Mouse (Mus musculus): ENCODE results near the gene Gm9508. TPM values are rescaled to one million over a fixed set of nuclear protein-coding genes. Genes with fewer than 3 reads are reported as not detected.

The Gm9508 gene
- polyA plus RNA-seq (2012; rRNA removed; ENCODE audit: low replicate concordance) = not detected in 2 replicates

GRCm38 (mm10) chr10:77697133-77697532 is at the start of gene Gm9508:
Gm9508 (minus strand) TSS chr10:77697233.

GRCm38 (mm10) chr10:77741924-77742688 is 45.1 kb upstream of the Gm9508 start, which contains the start of gene Gm18596:
Gm18596 (minus strand) TSS chr10:77742638.

GRCm38 (mm10) chr10:77726186-77726585 is 29.2 kb upstream of the Gm9508 start, which contains the start of gene Gm10100:
Gm10100 (plus strand) TSS chr10:77726486.

GRCm38 (mm10) chr10:77720299-77720698 is 23.3 kb upstream of the Gm9508 start, which contains the start of gene Krtap12-1:
Krtap12-1 (plus strand) TSS chr10:77720599.

GRCm38 (mm10) chr10:77715507-77715906 is 18.5 kb upstream of the Gm9508 start, which contains the start of gene Gm10142:
Gm10142 (plus strand) TSS chr10:77715807.

GRCm38 (mm10) chr10:77711157-77711556 is 14.1 kb upstream of the Gm9508 start, which contains the start of gene Gm10024:
Gm10024 (plus strand) TSS chr10:77711457.

GRCm38 (mm10) chr10:77706326-77706725 is 9.3 kb upstream of the Gm9508 start, which contains the start of gene Gm10272:
Gm10272 (plus strand) TSS chr10:77706626.

GRCm38 (mm10) chr10:77690356-77690807 is 6.7 kb downstream of the Gm9508 start, which contains the start of gene Gm19402:
Gm19402 (minus strand) TSS chr10:77690757.

GRCm38 (mm10) chr10:77685895-77686664 is 11.0 kb downstream of the Gm9508 start, which contains the start of gene Tspear:
Tspear (plus strand) TSS chr10:77686569.

Other genes starting within 250 kb of the Gm9508 start
- 19.1 and 32.2 TPM in 2 replicates for gene Fam207a, start 181.4 kb downstream of the Gm9508 start, polyA plus RNA-seq (2012; rRNA removed; ENCODE audit: low replicate concordance)
- gene Itgb2, start 167.0 kb downstream of the Gm9508 start, polyA plus RNA-seq (2012; rRNA removed; ENCODE audit: low replicate concordance) = 24.9 and 35.8 TPM in 2 replicates
- 234 and 258 TPM in 2 replicates for gene Pttg1ip, start 115.5 kb downstream of the Gm9508 start, polyA plus RNA-seq (2012; rRNA removed; ENCODE audit: low replicate concordance)
- gene Sumo3, start 91.1 kb downstream of the Gm9508 start, polyA plus RNA-seq (2012; rRNA removed; ENCODE audit: low replicate concordance) = 253 and 352 TPM in 2 replicates
- 0.84 TPM in 1 of 2 replicates, not detected in the other for gene Gm49325, start 91.0 kb downstream of the Gm9508 start, polyA plus RNA-seq (2012; rRNA removed; ENCODE audit: low replicate concordance)
- gene Ube2g2, start 75.0 kb downstream of the Gm9508 start, polyA plus RNA-seq (2012; rRNA removed; ENCODE audit: low replicate concordance) = 60.5 and 66.2 TPM in 2 replicates
- gene Tspear, start 10.7 kb downstream of the Gm9508 start, polyA plus RNA-seq (2012; rRNA removed; ENCODE audit: low replicate concordance) = 1.1 TPM in 1 of 2 replicates, not detected in the other
- gene Gm19402, start 6.5 kb downstream of the Gm9508 start, polyA plus RNA-seq (2012; rRNA removed; ENCODE audit: low replicate concordance) = not detected in 2 replicates
- gene Gm10272, start 9.4 kb upstream of the Gm9508 start, polyA plus RNA-seq (2012; rRNA removed; ENCODE audit: low replicate concordance) = not detected in 2 replicates
- not detected in 2 replicates for gene Gm10024, start 14.2 kb upstream of the Gm9508 start, polyA plus RNA-seq (2012; rRNA removed; ENCODE audit: low replicate concordance)
- not detected in 2 replicates for gene Gm10142, start 18.6 kb upstream of the Gm9508 start, polyA plus RNA-seq (2012; rRNA removed; ENCODE audit: low replicate concordance)
- not detected in 2 replicates for gene Krtap12-1, start 23.4 kb upstream of the Gm9508 start, polyA plus RNA-seq (2012; rRNA removed; ENCODE audit: low replicate concordance)
- gene Gm10100, start 29.3 kb upstream of the Gm9508 start, polyA plus RNA-seq (2012; rRNA removed; ENCODE audit: low replicate concordance) = not detected in 2 replicates
- gene Gm18596, start 45.4 kb upstream of the Gm9508 start, polyA plus RNA-seq (2012; rRNA removed; ENCODE audit: low replicate concordance) = not detected in 2 replicates
- gene Gm9736, start 54.1 kb upstream of the Gm9508 start, polyA plus RNA-seq (2012; rRNA removed; ENCODE audit: low replicate concordance) = not detected in 2 replicates
- not detected in 2 replicates for gene Gm3233, start 62.4 kb upstream of the Gm9508 start, polyA plus RNA-seq (2012; rRNA removed; ENCODE audit: low replicate concordance)
- gene Gm3238, start 74.1 kb upstream of the Gm9508 start, polyA plus RNA-seq (2012; rRNA removed; ENCODE audit: low replicate concordance) = not detected in 2 replicates
- gene Gm7138, start 79.7 kb upstream of the Gm9508 start, polyA plus RNA-seq (2012; rRNA removed; ENCODE audit: low replicate concordance) = not detected in 2 replicates
- not detected in 2 replicates for gene Gm3250, start 85.3 kb upstream of the Gm9508 start, polyA plus RNA-seq (2012; rRNA removed; ENCODE audit: low replicate concordance)
- not detected in 2 replicates for gene Gm7137, start 91.0 kb upstream of the Gm9508 start, polyA plus RNA-seq (2012; rRNA removed; ENCODE audit: low replicate concordance)
- not detected in 2 replicates for gene Gm9639, start 97.8 kb upstream of the Gm9508 start, polyA plus RNA-seq (2012; rRNA removed; ENCODE audit: low replicate concordance)
- not detected in 2 replicates for gene Gm19668, start 101.9 kb upstream of the Gm9508 start, polyA plus RNA-seq (2012; rRNA removed; ENCODE audit: low replicate concordance)
- gene Gm9507, start 114.6 kb upstream of the Gm9508 start, polyA plus RNA-seq (2012; rRNA removed; ENCODE audit: low replicate concordance) = not detected in 2 replicates
- not detected in 2 replicates for gene Gm2696, start 117.4 kb upstream of the Gm9508 start, polyA plus RNA-seq (2012; rRNA removed; ENCODE audit: low replicate concordance)
- not detected in 2 replicates for gene Krtap10-4, start 129.9 kb upstream of the Gm9508 start, polyA plus RNA-seq (2012; rRNA removed; ENCODE audit: low replicate concordance)
- not detected in 2 replicates for gene Krtap10-10, start 138.7 kb upstream of the Gm9508 start, polyA plus RNA-seq (2012; rRNA removed; ENCODE audit: low replicate concordance)
- not detected in 2 replicates for gene Gm36176, start 149.6 kb upstream of the Gm9508 start, polyA plus RNA-seq (2012; rRNA removed; ENCODE audit: low replicate concordance)
- not detected in 2 replicates for gene Gm10318, start 155.6 kb upstream of the Gm9508 start, polyA plus RNA-seq (2012; rRNA removed; ENCODE audit: low replicate concordance)
- not detected in 2 replicates for gene Gm3285, start 164.7 kb upstream of the Gm9508 start, polyA plus RNA-seq (2012; rRNA removed; ENCODE audit: low replicate concordance)
- gene Lrrc3, start 205.3 kb upstream of the Gm9508 start, polyA plus RNA-seq (2012; rRNA removed; ENCODE audit: low replicate concordance) = 7.8 and 12.9 TPM in 2 replicates